Mouse (Mus musculus): Measurements from ENCODE around the gene Colec11. TPM values are rescaled to one million over a fixed set of nuclear protein-coding genes. Genes with fewer than 3 reads are reported as not detected.

The Colec11 gene
- polyA plus RNA-seq, 1 experiment from 2014 or later = 2.2 TPM

DNA sequence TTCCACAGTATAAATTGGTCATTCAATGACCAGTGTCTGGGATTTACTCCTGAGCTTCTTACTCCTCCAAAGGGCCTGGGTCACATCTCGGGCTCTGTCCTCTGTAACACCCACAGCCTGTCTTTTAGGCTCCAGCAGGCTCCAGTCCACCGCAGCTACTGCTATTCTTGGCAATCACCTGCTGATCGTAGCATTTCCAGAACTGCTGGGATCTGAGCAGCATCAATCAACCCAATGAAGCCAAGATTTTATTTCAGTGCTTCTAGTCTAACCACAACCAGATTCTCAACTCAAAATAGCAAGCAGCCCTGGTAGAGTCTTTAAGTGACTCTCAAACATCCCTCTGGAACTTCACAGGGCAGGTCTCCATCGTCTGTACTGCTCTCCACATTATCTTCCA is 74.3 kb downstream of the Colec11 start:
- Histone ChIP-seq H3K36me3 (ENCODE audit: insufficient read depth, low read length) (no peaks in the 10 kb centered on the region), H3K27ac (no peak overlapping the region), H3K9me3 (replicated peaks; ENCODE audit: low read length) (no peaks in the 10 kb centered on the region), H3K4me1 (replicated peaks; ENCODE audit: insufficient read depth, low read length) (no peaks in the 10 kb centered on the region), H3K9ac (ENCODE audit: low read depth, low read length) (no peak overlapping the region), H3K27me3 (ENCODE audit: insufficient read depth, low read length) (no peaks in the 10 kb centered on the region), H3K4me2 (ENCODE audit: low read length) (no peak overlapping the region), H3K4me3 (replicated peaks; ENCODE audit: low read depth, low read length) (no peak overlapping the region)
- WGBS = 44% methylated on average over 4 of the region's 4 CpGs
- DNase-seq (ENCODE audit: low spot score) = peak; percentile 6
- no peak for ATAC-seq (replicated peaks; ENCODE audit: low FRiP score, low read depth)
- no peak for TF ChIP-seq CTCF (IDR thresholded peaks at IDR 0.05; ENCODE audit: low read depth)

Other genes with a start within 250 kb of the Colec11 start
- not detected in 2 replicates for gene Dcdc2c, start 71.0 kb downstream of the Colec11 start, polyA plus RNA-seq (2015; fragmentation: Nextera tagmentation; extraction: Ambion mirVana)
- not detected in 2 replicates for gene Allc, start 40.9 kb downstream of the Colec11 start, polyA plus RNA-seq (2015; fragmentation: Nextera tagmentation; extraction: Ambion mirVana)
- 949 and 1,081 TPM in 2 replicates for gene Rps7, start 12.6 kb upstream of the Colec11 start, polyA plus RNA-seq (2015; fragmentation: Nextera tagmentation; extraction: Ambion mirVana)
- gene Rnaseh1, start 26.2 kb upstream of the Colec11 start, polyA plus RNA-seq (2015; fragmentation: Nextera tagmentation; extraction: Ambion mirVana) = 23.7 and 24.8 TPM in 2 replicates
- gene Adi1, start 51.9 kb upstream of the Colec11 start, polyA plus RNA-seq (2015; fragmentation: Nextera tagmentation; extraction: Ambion mirVana) = 91.7 and 98.1 TPM in 2 replicates
- gene Trappc12, start 127.1 kb upstream of the Colec11 start, polyA plus RNA-seq (2015; fragmentation: Nextera tagmentation; extraction: Ambion mirVana) = 29.5 TPM in 2 replicates
- gene Eipr1, start 128.4 kb upstream of the Colec11 start, polyA plus RNA-seq (2015; fragmentation: Nextera tagmentation; extraction: Ambion mirVana) = 34.8 and 35.3 TPM in 2 replicates